Mouse (Mus musculus): ENCODE measurements at regions not wholly inside any gene's neighbourhood (a gene's known extent, or its start where the extent isn't known, plus 50 kb on each side); places are given as distances from the start of the nearest gene placed in this dataset.

- TF ChIP-seq MYOD1 (IDR thresholded peaks at IDR 0.05; ENCODE audit: control insufficient read depth in 1 of 3, insufficient read length in 2 of 3, low read depth in 2 of 3), result no peak
- no peak for TF ChIP-seq POLR2AphosphoS2 (IDR thresholded peaks at IDR 0.05; ENCODE audit: insufficient read length, low read depth)
- TF ChIP-seq POLR2A (IDR thresholded peaks at IDR 0.05; ENCODE audit: insufficient read length, low read depth), result no peak
These were observed 338.8 kb upstream of the Ddhd1 start for GRCm38 (mm10) chr14:45996760-45997159.

Measured in myocyte (in vitro differentiated cells).